Mouse (Mus musculus) layer of hippocampus, adult 2 months (tissue): Measurements from ENCODE around the gene Syvn1. TPM values are rescaled to one million over a fixed set of nuclear protein-coding genes. Genes with fewer than 3 reads are reported as not detected.
A peak's percentile ranks its signal among the peaks of the same experiment; 100 is the strongest.

ENCODE experiments used
- DNase-seq, 2 experiments: peaks; one replicate each; pipeline ENCODE4 v3.0.0; 2022; ENCODE audit warnings: low spot score in 2 of 2
- H3K27ac ChIP-seq: fragments of 200-600 bp; 2 replicates; pipeline ENCODE4 v1.8.1; 2022
- H3K4me3 ChIP-seq: fragments of 200-600 bp; 2 replicates; pipeline ENCODE4 v1.8.1; 2022; ENCODE audit warnings: mild to moderate bottlenecking
- CTCF ChIP-seq: fragments of 200-600 bp; conservative IDR thresholded peaks from 2 replicates; pipeline ENCODE4 v1.8.1; 2022; ENCODE audit warnings: antibody characterized with exemption, mild to moderate bottlenecking, moderate library complexity
- total RNA-seq, 2 experiments: library from RNA; stranded (reverse); gene quantifications; 2 replicates each; pipeline ENCODE4 v1.2.3; 2021

Gene Syvn1
- total RNA-seq, 2 experiments from 2014 or later: 42.0 to 45.1 TPM

- peak overlapping the region; percentile 99 for H3K27ac ChIP-seq
- TF ChIP-seq CTCF: no peak
- peak overlapping the region; percentile 99 for H3K4me3 ChIP-seq
- DNase-seq: no peak
Observed at GRCm38 (mm10) chr19:6047154-6047898, 950 bp downstream of the Syvn1 start.

GRCm38 (mm10) chr19:6047899-6048166 is 1.5 kb downstream of the Syvn1 start:
- no peak for DNase-seq
- TF ChIP-seq CTCF: no peak
- Histone ChIP-seq H3K27ac (peak overlapping the region; percentile 99; the same call in 1 of the 2 replicates), H3K4me3 (peak overlapping the region; percentile 99)

GRCm38 (mm10) chr19:6048681-6049410 is 2.5 kb downstream of the Syvn1 start:
- no peak overlapping the region for H3K4me3 ChIP-seq
- no peak for DNase-seq
- H3K27ac ChIP-seq: no peak overlapping the region
- TF ChIP-seq CTCF: no peak

GRCm38 (mm10) chr19:6052516-6052915 is 6.1 kb downstream of the Syvn1 start:
- no peak for DNase-seq
- TF ChIP-seq CTCF: no peak
- Histone ChIP-seq H3K4me3 (no peak overlapping the region), H3K27ac (no peak overlapping the region)

- no peak overlapping the region for H3K4me3 ChIP-seq
Observed at GRCm38 (mm10) chr19:6054296-6054695, 7.9 kb downstream of the Syvn1 start.

GRCm38 (mm10) chr19:6056696-6057095 is 10.3 kb downstream of the Syvn1 start:
- DNase-seq: no peak
- no peak overlapping the region for H3K27ac ChIP-seq
- peak overlapping the region; percentile 96 for H3K4me3 ChIP-seq
- TF ChIP-seq CTCF: no peak

More at GRCm38 (mm10) chr19:6054296-6054695, 7.9 kb downstream of the Syvn1 start:
- no peak for DNase-seq
- H3K27ac ChIP-seq: no peak overlapping the region
- TF ChIP-seq CTCF: no peak

- TF ChIP-seq CTCF: no peak
- H3K4me3 ChIP-seq: peak within 1 kb of the TSS; percentile 96
- peak; percentile 98 for DNase-seq
Observed at GRCm38 (mm10) chr19:6057313-6058096, 11.1 kb downstream of the Syvn1 start, which contains the start of the genes Mrpl49 and Fau. TSS of gene Mrpl49 (minus strand) at chr19:6057785. TSS of gene Fau (plus strand) at chr19:6057844.

GRCm38 (mm10) chr19:6058513-6058912 is 12.1 kb downstream of the Syvn1 start:
- peak overlapping the region; percentile 95 for H3K27ac ChIP-seq
- TF ChIP-seq CTCF: no peak
- DNase-seq: no peak
- H3K4me3 ChIP-seq: peak overlapping the region; percentile 96

More at GRCm38 (mm10) chr19:6057313-6058096, 11.1 kb downstream of the Syvn1 start, which contains the start of the genes Mrpl49 and Fau:
- H3K27ac ChIP-seq: peak within 1 kb of the TSS; percentile 95

GRCm38 (mm10) chr19:6058966-6059365 is 12.6 kb downstream of the Syvn1 start:
- TF ChIP-seq CTCF: no peak
- H3K4me3 ChIP-seq: peak overlapping the region; percentile 96
- H3K27ac ChIP-seq: no peak overlapping the region; the same call in 1 of the 2 replicates
- no peak for DNase-seq

GRCm38 (mm10) chr19:6061021-6061533 is 14.7 kb downstream of the Syvn1 start, which contains the start of gene Znhit2:
TSS of gene Znhit2 (plus strand) at chr19:6061192.
- TF ChIP-seq CTCF: peak; percentile 61
- DNase-seq: peak; percentile 94 to 96

GRCm38 (mm10) chr19:6061641-6062302 is 15.4 kb downstream of the Syvn1 start:
- H3K4me3 ChIP-seq: peak overlapping the region; percentile 85
- TF ChIP-seq CTCF: no peak
- peak overlapping the region; percentile 96 for H3K27ac ChIP-seq
- DNase-seq: no peak

More at GRCm38 (mm10) chr19:6061021-6061533, 14.7 kb downstream of the Syvn1 start, which contains the start of gene Znhit2:
- peak within 1 kb of the TSS; percentile 85 for H3K4me3 ChIP-seq
- peak within 1 kb of the TSS; percentile 96 for H3K27ac ChIP-seq

- H3K27ac ChIP-seq: peak overlapping the region; percentile 96
- no peak for DNase-seq
- peak overlapping the region; percentile 85 for H3K4me3 ChIP-seq
- no peak for TF ChIP-seq CTCF
Observed at GRCm38 (mm10) chr19:6062418-6062817, 16.0 kb downstream of the Syvn1 start.
